Mouse (Mus musculus) forebrain, embryonic 10.5 days (tissue): Measurements from ENCODE around the gene Rnf123. TPM values are rescaled to one million over a fixed set of nuclear protein-coding genes. Genes with fewer than 3 reads are reported as not detected.

Experiments used
- DNase-seq: peaks from one replicate; pipeline ENCODE4 v3.0.0-alpha.2; 2017; ENCODE audit warnings: low spot score; ENCODE audit errors: extremely low spot score
- H3K27ac ChIP-seq: fragments of 300-500 bp; sonication (generic); 2 replicates; pipeline ENCODE4 v1.5.1; 2016; ENCODE audit warnings: mild to moderate bottlenecking
- H3K27me3 ChIP-seq: fragments of 300-500 bp; sonication (generic); 2 replicates; pipeline ENCODE4 v1.6.1; 2016; ENCODE audit warnings: mild to moderate bottlenecking; ENCODE audit not compliant: poor library complexity, severe bottlenecking
- H3K36me3 ChIP-seq: fragments of 300-500 bp; sonication (generic); replicated peaks from 2 replicates; pipeline ENCODE4 v1.6.1; 2016; ENCODE audit warnings: mild to moderate bottlenecking, moderate library complexity
- H3K4me1 ChIP-seq: fragments of 300-500 bp; sonication (generic); 2 replicates; pipeline ENCODE4 v1.6.1; 2016
- H3K4me3 ChIP-seq: fragments of 300-500 bp; sonication (generic); 2 replicates; pipeline ENCODE4 v1.5.1; 2016; ENCODE audit warnings: mild to moderate bottlenecking, moderate library complexity
- H3K9me3 ChIP-seq: fragments of 300-500 bp; sonication (generic); 2 replicates; pipeline ENCODE4 v1.6.1; 2016; ENCODE audit warnings: mild to moderate bottlenecking, moderate library complexity
- WGBS: fragments of 180-500 bp; shearing (Covaris S2); methylation state at CpG from one replicate; pipeline ENCODE4 v1.1.7; 2016; 5-methylcytosine and 5-hydroxymethylcytosine counted together
- polyA plus RNA-seq: library from polyadenylated mRNA; unstranded; fragments of >200 nt; fragmentation: Nextera tagmentation; extraction: Ambion mirVana; gene quantifications from 2 replicates; pipeline ENCODE4 v1.2.1, GENCODE M21; 2016

The Rnf123 gene
- polyA plus RNA-seq, 1 experiment from 2014 or later: 36.2 TPM

GRCm38 (mm10) chr9:108054331-108055040, 28.7 kb downstream of the Rnf123 start:
- Histone ChIP-seq H3K27me3 (no peaks in the 10 kb centered on the region), H3K9me3 (no peaks in the 10 kb centered on the region), H3K4me3 (no peak overlapping the region), H3K27ac (no peak overlapping the region), H3K4me1 (peaks cover 22% of the 10 kb centered on the region), H3K36me3 (peaks cover 85% of the 10 kb centered on the region)
- DNase-seq: no peak
- WGBS: 91% methylated on average over 22 of the region's 22 CpGs

DNA sequence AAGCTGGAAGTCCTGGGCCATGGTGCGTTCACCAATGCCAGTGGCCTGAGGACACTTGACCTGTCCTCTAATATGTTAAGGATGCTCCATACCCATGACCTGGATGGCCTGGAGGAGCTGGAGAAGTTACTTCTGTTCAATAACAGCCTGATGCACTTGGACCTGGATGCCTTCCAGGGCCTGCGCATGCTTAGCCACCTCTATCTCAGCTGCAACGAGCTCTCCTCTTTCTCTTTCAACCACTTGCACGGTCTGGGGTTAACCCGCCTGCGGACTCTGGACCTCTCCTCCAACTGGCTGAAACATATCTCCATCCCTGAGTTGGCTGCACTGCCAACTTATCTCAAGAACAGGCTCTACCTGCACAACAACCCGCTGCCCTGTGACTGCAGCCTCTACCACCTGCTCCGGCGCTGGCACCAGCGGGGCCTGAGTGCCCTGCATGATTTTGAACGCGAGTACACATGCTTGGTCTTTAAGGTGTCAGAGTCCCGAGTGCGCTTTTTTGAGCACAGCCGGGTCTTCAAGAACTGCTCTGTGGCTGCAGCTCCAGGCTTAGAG, 29.4 kb downstream of the Rnf123 start:
- 95% methylated on average over 15 of the region's 15 CpGs for WGBS
- no peaks in the 10 kb centered on the region for H3K9me3 ChIP-seq
- no peak overlapping the region for H3K27ac ChIP-seq
- H3K27me3 ChIP-seq: no peaks in the 10 kb centered on the region
- H3K4me3 ChIP-seq: no peak overlapping the region
- DNase-seq: no peak
- H3K36me3 ChIP-seq: peaks cover 78% of the 10 kb centered on the region
- H3K4me1 ChIP-seq: peaks cover 24% of the 10 kb centered on the region

DNA sequence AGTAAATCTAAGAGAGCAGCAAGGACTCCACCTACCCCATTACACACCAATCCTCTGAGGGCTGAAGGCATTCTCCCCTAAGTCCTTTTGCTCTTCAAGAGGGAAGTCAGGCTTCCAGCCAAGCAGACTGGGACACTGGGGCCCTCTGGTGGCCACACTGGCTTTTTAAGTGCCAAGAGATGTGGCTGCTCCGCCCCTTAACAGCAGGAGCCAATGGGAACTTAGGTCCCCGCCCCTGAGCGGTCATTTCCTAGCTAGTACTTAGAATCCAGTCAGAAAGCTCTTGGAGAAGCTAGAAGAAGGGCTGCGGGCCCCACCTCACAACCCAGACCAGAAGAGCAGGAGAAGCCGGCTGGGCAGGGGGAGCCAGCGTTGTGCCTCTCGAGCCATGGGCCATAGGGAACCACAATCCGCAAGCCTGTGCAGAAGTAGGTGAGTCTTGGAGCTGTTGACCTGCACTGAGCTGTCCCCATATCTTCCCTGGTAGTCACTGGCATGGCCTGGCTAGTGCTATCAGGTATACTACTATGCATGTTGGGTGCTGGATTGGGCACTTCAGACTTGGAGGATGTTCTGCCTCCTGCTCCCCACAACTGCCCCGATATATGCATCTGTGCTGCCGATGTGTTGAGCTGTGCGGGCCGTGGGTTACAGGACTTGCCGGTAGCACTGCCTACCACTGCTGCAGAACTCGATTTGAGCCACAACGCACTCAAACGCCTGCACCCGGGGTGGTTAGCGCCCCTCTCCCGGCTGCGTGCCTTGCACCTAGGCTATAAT, 30.1 kb downstream of the Rnf123 start, which contains the start of gene Amigo3:
TSS of gene Amigo3 (plus strand) at position 275 of the 780 bp plus-strand sequence.
- H3K4me1 ChIP-seq: peaks cover 30% of the 10 kb centered on the region
- H3K36me3 ChIP-seq: peaks cover 71% of the 10 kb centered on the region
- DNase-seq: peak; percentile 91
- no peaks in the 10 kb centered on the region for H3K9me3 ChIP-seq
- peak within 1 kb of the TSS; percentile 37 for H3K4me3 ChIP-seq
- no peak within 1 kb of the TSS; the same call in 1 of the 2 replicates for H3K27ac ChIP-seq
- 58% methylated on average over 20 of the region's 20 CpGs for WGBS
- no peaks in the 10 kb centered on the region for H3K27me3 ChIP-seq

- no peaks in the 10 kb centered on the region for H3K9me3 ChIP-seq
- H3K4me1 ChIP-seq: peaks cover 37% of the 10 kb centered on the region
- no peak overlapping the region for H3K27ac ChIP-seq
- H3K4me3 ChIP-seq: no peak overlapping the region
- 69% methylated on average over 7 of the region's 7 CpGs for WGBS
- H3K27me3 ChIP-seq: no peaks in the 10 kb centered on the region
- no peak for DNase-seq
- H3K36me3 ChIP-seq: peaks cover 66% of the 10 kb centered on the region
Observed at GRCm38 (mm10) chr9:108052411-108052810, 30.7 kb downstream of the Rnf123 start.

DNA sequence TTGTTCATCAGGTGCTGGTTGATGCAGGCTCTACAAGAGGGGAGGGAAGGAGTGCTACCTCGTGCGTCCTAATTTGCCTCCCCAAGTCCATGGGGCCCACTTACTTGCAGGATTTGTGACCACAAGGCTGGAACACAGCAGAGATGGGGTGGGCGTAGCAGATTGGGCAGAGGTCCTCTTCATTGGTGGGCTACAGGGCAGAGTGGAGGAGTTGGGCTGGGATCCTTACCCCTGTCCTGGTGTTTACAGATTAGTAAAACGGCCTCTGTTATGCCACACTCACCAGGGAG, 31.3 kb downstream of the Rnf123 start:
- Histone ChIP-seq H3K27me3 (no peaks in the 10 kb centered on the region), H3K9me3 (no peaks in the 10 kb centered on the region), H3K4me3 (peak overlapping the region; percentile 2; the same call in 1 of the 2 replicates), H3K36me3 (peaks cover 66% of the 10 kb centered on the region), H3K27ac (no peak overlapping the region), H3K4me1 (peaks cover 38% of the 10 kb centered on the region)
- 86% methylated on average over 4 of the region's 4 CpGs for WGBS
- DNase-seq: no peak

DNA sequence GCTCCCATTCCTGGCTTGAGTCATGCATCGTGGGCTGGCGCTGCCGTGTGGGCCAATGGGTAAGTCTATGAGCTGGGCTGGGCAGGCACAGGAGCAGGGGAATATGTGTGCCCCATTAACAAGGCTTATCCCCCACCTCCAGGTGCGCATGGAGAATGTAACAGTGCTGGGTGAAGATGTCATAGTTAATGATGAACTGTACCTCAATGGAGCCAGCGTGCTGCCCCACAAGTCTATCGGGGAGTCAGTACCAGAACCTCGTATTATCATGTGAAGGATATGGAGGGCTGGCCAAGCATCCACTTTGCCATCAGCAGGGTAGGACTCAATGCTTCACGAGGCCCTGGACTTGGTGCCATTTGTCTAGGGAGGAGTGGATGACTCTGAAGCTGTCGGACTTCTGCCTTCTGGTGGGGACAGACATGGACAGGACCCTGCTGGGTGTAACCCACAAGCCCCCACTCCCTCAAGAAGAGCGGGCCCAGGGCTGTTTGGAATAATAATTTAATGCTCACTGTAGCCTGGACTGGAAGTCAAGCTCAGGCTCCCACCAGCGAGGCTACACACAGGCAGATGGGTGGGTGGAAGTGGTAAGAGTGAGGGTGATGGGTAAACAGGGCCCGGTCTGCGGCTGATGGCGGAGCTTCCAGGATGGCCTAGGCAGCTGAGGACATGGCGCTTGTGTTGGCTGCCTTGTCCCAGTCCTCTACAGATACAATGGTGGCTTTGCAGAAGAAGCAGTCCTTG, 31.8 kb downstream of the Rnf123 start:
- H3K36me3 ChIP-seq: peaks cover 66% of the 10 kb centered on the region
- 93% methylated on average over 15 of the region's 15 CpGs for WGBS

GRCm38 (mm10) chr9:108049561-108050251, 33.4 kb downstream of the Rnf123 start:
- Histone ChIP-seq H3K36me3 (peaks cover 66% of the 10 kb centered on the region), H3K4me1 (peaks cover 38% of the 10 kb centered on the region), H3K27ac (peak overlapping the region; percentile 81), H3K27me3 (no peaks in the 10 kb centered on the region), H3K9me3 (no peaks in the 10 kb centered on the region), H3K4me3 (peak overlapping the region; percentile 60)
- 44% methylated on average over 15 of the region's 15 CpGs for WGBS
- DNase-seq: no peak

More for the DNA sequence above, 31.8 kb downstream of the Rnf123 start:
- H3K4me3 ChIP-seq: peak overlapping the region; percentile 2; the same call in 1 of the 2 replicates
- H3K9me3 ChIP-seq: no peaks in the 10 kb centered on the region
- H3K4me1 ChIP-seq: peaks cover 38% of the 10 kb centered on the region
- no peak overlapping the region for H3K27ac ChIP-seq
- DNase-seq: no peak
- H3K27me3 ChIP-seq: no peaks in the 10 kb centered on the region

DNA sequence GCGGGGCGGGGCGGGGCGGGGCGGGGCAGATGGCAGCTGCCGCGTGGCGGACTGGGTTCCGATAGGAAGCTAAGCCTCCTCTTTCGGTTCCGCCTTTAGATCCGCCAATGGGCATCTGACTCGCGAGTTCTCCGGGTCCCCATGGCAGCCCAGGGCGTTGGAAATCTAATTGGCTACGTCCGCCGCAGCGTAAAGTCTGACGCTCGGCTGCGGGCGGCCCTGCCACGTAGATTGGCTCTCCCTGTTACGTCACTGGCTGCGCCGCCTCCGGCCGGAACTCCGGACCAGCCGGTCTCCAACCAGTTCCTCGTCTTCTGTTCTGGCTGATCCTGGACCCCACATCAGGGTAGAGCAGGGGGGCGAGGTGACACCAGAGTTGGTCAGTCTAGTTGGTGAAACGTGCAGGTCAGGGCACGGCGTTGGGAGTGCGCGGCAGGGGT, 34.1 kb downstream of the Rnf123 start, which contains the start of gene Gmppb:
TSS of gene Gmppb (plus strand) at position 227 of the 440 bp plus-strand sequence.
- H3K27ac ChIP-seq: peak within 1 kb of the TSS; percentile 81

DNA sequence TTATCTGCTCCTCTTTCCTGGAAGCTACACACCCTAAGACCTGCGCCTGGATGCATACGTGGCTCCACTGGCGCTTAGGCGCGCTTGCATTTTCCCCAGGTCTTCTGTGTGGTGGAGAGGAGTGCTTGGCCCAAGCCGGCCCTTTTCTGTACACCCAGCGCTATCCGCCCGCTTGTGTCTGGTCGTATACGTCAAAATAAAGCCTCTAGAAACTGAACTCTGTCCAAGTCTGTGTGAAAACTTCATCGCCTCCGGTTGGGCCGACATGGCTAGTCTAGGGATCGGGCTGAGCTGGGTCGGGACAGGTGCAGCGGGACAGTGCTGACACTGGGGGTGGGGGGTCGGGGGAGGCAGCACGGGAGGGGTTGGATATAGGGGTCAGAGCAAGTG, 34.6 kb downstream of the Rnf123 start:
- peaks cover 38% of the 10 kb centered on the region for H3K4me1 ChIP-seq
- peak overlapping the region; percentile 60 for H3K4me3 ChIP-seq
- no peak for DNase-seq
- H3K36me3 ChIP-seq: peaks cover 60% of the 10 kb centered on the region
- H3K27ac ChIP-seq: peak overlapping the region; percentile 81
- WGBS: 2% methylated on average over 19 of the region's 19 CpGs
- H3K9me3 ChIP-seq: no peaks in the 10 kb centered on the region
- no peaks in the 10 kb centered on the region for H3K27me3 ChIP-seq

More for the DNA sequence above, 34.1 kb downstream of the Rnf123 start, which contains the start of gene Gmppb:
- peak within 1 kb of the TSS; percentile 60 for H3K4me3 ChIP-seq
- H3K9me3 ChIP-seq: no peaks in the 10 kb centered on the region
- under 1% methylated on average over 35 of the region's 39 CpGs for WGBS
- peak; percentile 95 for DNase-seq
- H3K36me3 ChIP-seq: peaks cover 64% of the 10 kb centered on the region
- H3K4me1 ChIP-seq: peaks cover 38% of the 10 kb centered on the region
- no peaks in the 10 kb centered on the region for H3K27me3 ChIP-seq

DNA sequence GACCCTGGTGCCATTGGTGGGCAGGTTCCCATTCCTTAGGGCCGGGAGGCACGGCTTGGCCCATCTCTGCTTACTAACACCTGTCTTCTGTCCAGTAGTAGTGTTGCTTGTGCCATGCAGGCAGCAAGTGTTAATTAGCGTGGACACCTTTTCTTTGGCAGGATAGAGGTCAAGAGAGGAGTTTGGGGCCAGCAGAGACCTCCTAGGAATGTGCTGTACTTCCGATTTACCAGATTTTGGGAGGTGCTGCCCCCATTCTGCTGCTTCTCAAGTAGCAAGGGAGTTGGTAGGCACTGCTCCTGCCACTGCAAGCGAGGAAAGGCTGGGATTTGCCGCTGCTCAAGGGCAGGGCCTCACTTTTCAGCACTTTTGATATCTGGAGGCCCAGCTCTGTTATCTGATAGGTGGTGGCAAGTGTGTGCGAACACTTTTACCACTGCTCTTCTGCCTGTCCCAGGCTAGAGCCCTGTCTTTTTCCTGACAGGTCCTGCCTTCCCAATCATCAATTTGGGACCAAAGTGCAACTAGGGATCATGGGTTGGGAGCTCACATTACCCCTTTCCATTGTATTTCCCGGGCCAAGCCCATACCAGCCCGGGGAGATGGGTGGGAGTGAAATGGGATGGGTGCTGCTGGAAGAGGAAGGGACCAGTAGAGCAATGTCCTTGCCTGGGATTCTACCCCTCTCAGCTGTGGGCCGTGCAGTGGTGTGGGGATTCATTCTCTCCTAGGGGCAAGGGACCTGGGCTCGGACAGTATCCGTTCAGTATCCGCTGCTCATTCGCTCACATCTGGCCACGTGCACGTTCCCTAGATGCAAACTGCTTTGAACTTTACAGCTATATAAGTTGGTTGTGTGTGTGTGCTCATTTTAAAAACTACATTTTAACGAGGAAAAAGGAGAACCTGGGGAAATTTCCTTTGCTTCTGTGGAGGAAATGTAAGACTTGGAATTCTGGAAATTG, 35.3 kb downstream of the Rnf123 start:
- Histone ChIP-seq H3K27me3 (no peaks in the 10 kb centered on the region), H3K36me3 (peaks cover 63% of the 10 kb centered on the region), H3K27ac (peak overlapping the region; percentile 81), H3K4me3 (peak overlapping the region; percentile 60), H3K9me3 (no peaks in the 10 kb centered on the region), H3K4me1 (peaks cover 31% of the 10 kb centered on the region)
- 53% methylated on average over 17 of the region's 17 CpGs for WGBS
- DNase-seq: no peak

DNA sequence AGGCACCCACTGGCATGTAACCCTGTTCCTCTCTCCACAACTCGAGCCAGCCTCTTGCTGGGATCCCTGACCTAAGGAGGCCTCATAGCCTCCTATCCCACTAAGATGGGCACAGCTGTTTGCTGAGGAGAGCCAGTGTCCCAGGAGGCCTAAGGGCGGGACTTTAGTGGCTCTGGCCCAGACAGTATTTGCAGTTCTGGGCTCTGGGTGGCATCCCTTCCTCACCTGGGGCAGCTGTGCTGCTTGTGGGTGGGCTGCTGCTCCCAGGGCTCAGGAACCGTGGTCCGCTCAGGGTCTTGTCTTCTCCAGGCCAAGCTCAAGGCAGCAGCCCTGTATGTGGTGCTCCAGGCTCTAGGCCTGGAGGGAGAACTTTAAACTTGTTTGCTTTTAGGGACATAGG, 36.6 kb downstream of the Rnf123 start:
- Histone ChIP-seq H3K27me3 (no peaks in the 10 kb centered on the region), H3K4me3 (no peak overlapping the region), H3K27ac (no peak overlapping the region), H3K4me1 (peaks cover 24% of the 10 kb centered on the region), H3K36me3 (peaks cover 67% of the 10 kb centered on the region), H3K9me3 (no peaks in the 10 kb centered on the region)
- DNase-seq: no peak
- 94% methylated on average over 4 of the region's 4 CpGs for WGBS
